Mouse (Mus musculus) gastrocnemius, adult 8-10 months (tissue): ENCODE measurements around the gene Masp1. TPM values are rescaled to one million over a fixed set of nuclear protein-coding genes. Genes with fewer than 3 reads are reported as not detected.
A peak's percentile ranks its signal among the peaks of the same experiment; 100 is the strongest.

Source experiments
- DNase-seq, 2 experiments: peaks; one replicate each; pipeline ENCODE4 v3.0.0; 2022; ENCODE audit warnings: low spot score in 2 of 2
- total RNA-seq, 4 experiments: library from RNA; stranded (reverse); gene quantifications; 2 replicates each; pipeline ENCODE4 v1.2.4; 2022

Masp1 gene
- 10 to 100 TPM in 1 of 4 experiments, 1 to 10 TPM in 3; 7.2 to 11.9 (median 9.1) TPM for total RNA-seq

- peak in 1 of 2 experiments; percentile 62 for DNase-seq
Measured at GRCm38 (mm10) chr16:23520235-23520871, at the start of gene Masp1, which contains the start of gene Rtp4. TSS of gene Masp1 (minus strand) at chr16:23520815. TSS of gene Rtp4 (plus strand) at chr16:23520291.

- DNase-seq, result no peak
Measured at GRCm38 (mm10) chr16:23568369-23568958, 47.8 kb upstream of the Masp1 start.

GRCm38 (mm10) chr16:23557669-23558068 lies 37.1 kb upstream of the Masp1 start:
- DNase-seq, result no peak

- DNase-seq, result no peak
Measured at GRCm38 (mm10) chr16:23557195-23557594, 36.6 kb upstream of the Masp1 start.

- DNase-seq, result no peak
Measured at GRCm38 (mm10) chr16:23554673-23555072, 34.1 kb upstream of the Masp1 start.

GRCm38 (mm10) chr16:23550981-23551582 lies 30.5 kb upstream of the Masp1 start:
- DNase-seq, result no peak

- DNase-seq, result peak in 1 of 2 experiments; percentile 25
Measured at GRCm38 (mm10) chr16:23550346-23550980, 29.8 kb upstream of the Masp1 start.

GRCm38 (mm10) chr16:23547783-23548182 lies 27.2 kb upstream of the Masp1 start:
- no peak for DNase-seq

GRCm38 (mm10) chr16:23544361-23544760 lies 23.7 kb upstream of the Masp1 start:
- no peak for DNase-seq

- no peak for DNase-seq
Measured at GRCm38 (mm10) chr16:23542866-23543265, 22.3 kb upstream of the Masp1 start.

GRCm38 (mm10) chr16:23541046-23541445 lies 20.4 kb upstream of the Masp1 start:
- no peak for DNase-seq

- no peak for DNase-seq
Measured at GRCm38 (mm10) chr16:23533707-23534106, 13.1 kb upstream of the Masp1 start.

- no peak for DNase-seq
Measured at GRCm38 (mm10) chr16:23529186-23529585, 8.6 kb upstream of the Masp1 start.

GRCm38 (mm10) chr16:23522081-23522480 lies 1.5 kb upstream of the Masp1 start:
- no peak for DNase-seq

- DNase-seq, result no peak
Measured at GRCm38 (mm10) chr16:23521092-23521491, 477 bp upstream of the Masp1 start.

- no peak for DNase-seq
Measured at GRCm38 (mm10) chr16:23519771-23520170, 844 bp downstream of the Masp1 start.

- no peak for DNase-seq
Measured at GRCm38 (mm10) chr16:23518567-23519369, 1.8 kb downstream of the Masp1 start.

- no peak for DNase-seq
Measured at GRCm38 (mm10) chr16:23517754-23518566, 2.7 kb downstream of the Masp1 start.

- no peak for DNase-seq
Measured at GRCm38 (mm10) chr16:23517230-23517629, 3.4 kb downstream of the Masp1 start.

GRCm38 (mm10) chr16:23516606-23517005 lies 4.0 kb downstream of the Masp1 start:
- no peak for DNase-seq
